Mouse (Mus musculus): Measurements from ENCODE around the gene Arhgap31. TPM values are rescaled to one million over a fixed set of nuclear protein-coding genes. Genes with fewer than 3 reads are reported as not detected.

The Arhgap31 gene
- polyA plus RNA-seq, 1 experiment from 2014 or later, result 8.8 TPM

DNA sequence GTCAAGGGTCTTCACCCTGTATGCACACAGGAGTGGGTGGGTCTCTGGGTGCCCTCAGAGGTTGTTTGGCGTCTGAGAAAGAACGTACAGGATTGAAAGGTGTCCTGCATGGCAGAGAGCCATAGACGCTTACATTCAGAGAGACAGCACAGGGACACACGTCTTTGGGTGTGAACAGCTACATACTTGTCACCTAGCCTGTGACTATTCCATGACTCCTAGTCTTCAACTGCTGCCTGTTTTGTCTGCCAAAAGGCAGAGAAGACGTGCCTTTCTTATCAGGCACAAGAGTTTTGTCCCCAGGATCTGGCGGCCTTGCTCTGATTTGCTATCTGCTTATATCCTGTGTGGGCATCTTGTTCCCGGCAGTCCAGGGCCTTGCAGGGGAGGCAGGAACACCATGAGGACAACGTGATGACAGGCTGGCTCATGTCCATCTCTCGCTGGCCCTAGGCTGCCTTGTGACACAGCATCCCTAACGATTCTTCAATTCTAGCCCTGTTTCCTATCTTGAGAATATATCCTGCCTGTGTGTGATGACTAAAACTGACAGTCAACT lies 87.2 kb downstream of the Arhgap31 start:
- no peak overlapping the region for H3K4me3 ChIP-seq (replicated peaks)
- H3K36me3 ChIP-seq (replicated peaks), result no peaks in the 10 kb centered on the region
- H3K27me3 ChIP-seq, result no peaks in the 10 kb centered on the region
- no peak overlapping the region for H3K27ac ChIP-seq
- 86% methylated on average over 10 of the region's 10 CpGs for WGBS
- H3K4me2 ChIP-seq, result no peak overlapping the region
- ATAC-seq (ENCODE audit: low FRiP score), result no peak
- no peak overlapping the region for H3K9ac ChIP-seq
- H3K4me1 ChIP-seq, result no peaks in the 10 kb centered on the region
- H3K9me3 ChIP-seq, result no peaks in the 10 kb centered on the region

DNA sequence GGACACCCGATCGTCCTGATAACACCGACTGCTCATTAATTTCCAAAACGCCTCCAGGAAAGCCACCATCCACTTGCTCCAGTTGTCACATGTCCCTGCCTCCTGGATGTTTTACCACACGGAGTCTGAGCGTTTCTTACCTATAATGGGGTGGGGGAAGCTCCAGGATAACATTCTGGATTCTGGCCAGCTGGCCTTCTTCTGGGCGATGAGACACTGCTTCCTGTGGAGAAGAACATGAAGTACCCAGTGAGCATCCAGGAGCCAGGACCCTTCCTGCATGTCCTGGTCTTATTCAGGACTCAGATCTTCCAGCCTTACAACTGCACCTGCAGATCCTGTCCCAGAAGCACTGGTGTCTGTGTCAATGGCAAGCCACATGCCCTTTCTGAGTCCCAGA lies 87.7 kb downstream of the Arhgap31 start:
- no peaks in the 10 kb centered on the region for H3K27me3 ChIP-seq
- H3K9me3 ChIP-seq, result no peaks in the 10 kb centered on the region
- no peak overlapping the region for H3K4me2 ChIP-seq
- no peaks in the 10 kb centered on the region for H3K4me1 ChIP-seq
- no peak overlapping the region for H3K27ac ChIP-seq
- H3K4me3 ChIP-seq (replicated peaks), result no peak overlapping the region
- WGBS, result 94% methylated on average over 7 of the region's 7 CpGs
- no peak overlapping the region for H3K9ac ChIP-seq
- no peaks in the 10 kb centered on the region for H3K36me3 ChIP-seq (replicated peaks)
- no peak for ATAC-seq (ENCODE audit: low FRiP score)

DNA sequence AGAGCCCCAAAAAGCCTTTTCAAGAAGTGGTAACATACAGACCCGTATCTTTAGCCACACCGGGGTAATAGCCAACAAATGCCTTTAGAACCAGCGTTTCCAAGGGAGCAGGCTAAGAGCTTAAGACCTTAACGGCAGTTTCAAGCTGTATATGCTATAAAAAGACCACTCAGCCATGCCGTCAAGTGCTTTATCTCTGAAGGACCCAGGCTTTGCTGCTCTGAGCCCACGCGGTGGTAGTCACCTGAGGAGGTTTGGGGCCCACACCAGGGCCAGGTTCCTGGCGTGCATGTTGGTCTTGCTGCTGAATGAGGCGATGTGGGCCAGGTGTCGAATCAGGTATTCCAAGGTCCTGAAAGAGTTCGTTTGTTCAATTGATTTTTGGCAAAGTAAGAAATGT lies 88.8 kb downstream of the Arhgap31 start:
- ATAC-seq (ENCODE audit: low FRiP score), result no peak
- H3K4me2 ChIP-seq, result no peak overlapping the region
- no peaks in the 10 kb centered on the region for H3K27me3 ChIP-seq
- H3K36me3 ChIP-seq (replicated peaks), result no peaks in the 10 kb centered on the region
- no peak overlapping the region for H3K27ac ChIP-seq
- H3K4me1 ChIP-seq, result no peaks in the 10 kb centered on the region
- no peak overlapping the region for H3K4me3 ChIP-seq (replicated peaks)
- 77% methylated on average over 11 of the region's 11 CpGs for WGBS
- H3K9me3 ChIP-seq, result no peaks in the 10 kb centered on the region
- no peak overlapping the region for H3K9ac ChIP-seq

- Histone ChIP-seq H3K27me3 (no peaks in the 10 kb centered on the region), H3K4me2 (no peak overlapping the region), H3K27ac (no peak overlapping the region), H3K4me3 (replicated peaks) (no peak overlapping the region), H3K9me3 (no peaks in the 10 kb centered on the region), H3K4me1 (no peaks in the 10 kb centered on the region), H3K36me3 (replicated peaks) (no peaks in the 10 kb centered on the region), H3K9ac (no peak overlapping the region)
- no peak for ATAC-seq (ENCODE audit: low FRiP score)
- WGBS, result 69% methylated on average over 2 of the region's 2 CpGs
Measured at GRCm38 (mm10) chr16:38622283-38622682, 90.8 kb downstream of the Arhgap31 start.

- H3K27ac ChIP-seq, result no peak overlapping the region
- no peaks in the 10 kb centered on the region for H3K9me3 ChIP-seq
- no peaks in the 10 kb centered on the region for H3K27me3 ChIP-seq
- no peak for ATAC-seq (ENCODE audit: low FRiP score)
- H3K36me3 ChIP-seq (replicated peaks), result no peaks in the 10 kb centered on the region
- H3K4me3 ChIP-seq (replicated peaks), result no peak overlapping the region
- H3K9ac ChIP-seq, result no peak overlapping the region
- H3K4me1 ChIP-seq, result no peaks in the 10 kb centered on the region
- 95% methylated on average over 16 of the region's 16 CpGs for WGBS
- no peak overlapping the region for H3K4me2 ChIP-seq
Measured at GRCm38 (mm10) chr16:38620696-38621450, 92.2 kb downstream of the Arhgap31 start.

- H3K9me3 ChIP-seq, result no peaks in the 10 kb centered on the region; the same call in 1 of the 2 replicates
- no peak overlapping the region for H3K9ac ChIP-seq
- ATAC-seq (ENCODE audit: low FRiP score), result 0 out of 2 replicates have a peak, but pooled peaks have one; percentile 44
- H3K4me2 ChIP-seq, result no peak overlapping the region
- H3K36me3 ChIP-seq (replicated peaks), result no peaks in the 10 kb centered on the region
- no peak overlapping the region for H3K4me3 ChIP-seq (replicated peaks)
- no peak overlapping the region for H3K27ac ChIP-seq
- WGBS, result 19% methylated on average over 6 of the region's 6 CpGs
- no peaks in the 10 kb centered on the region for H3K27me3 ChIP-seq
- no peaks in the 10 kb centered on the region for H3K4me1 ChIP-seq
Measured at GRCm38 (mm10) chr16:38619054-38619453, 94.0 kb downstream of the Arhgap31 start.

GRCm38 (mm10) chr16:38617977-38618376 lies 95.1 kb downstream of the Arhgap31 start:
- no peaks in the 10 kb centered on the region for H3K36me3 ChIP-seq (replicated peaks)
- H3K27ac ChIP-seq, result no peak overlapping the region
- H3K9me3 ChIP-seq, result no peaks in the 10 kb centered on the region; the same call in 1 of the 2 replicates
- H3K9ac ChIP-seq, result no peak overlapping the region
- no peak overlapping the region for H3K4me2 ChIP-seq
- no peaks in the 10 kb centered on the region for H3K27me3 ChIP-seq
- H3K4me1 ChIP-seq, result no peaks in the 10 kb centered on the region
- no peak overlapping the region for H3K4me3 ChIP-seq (replicated peaks)
- WGBS, result 90% methylated on average over 13 of the region's 13 CpGs
- ATAC-seq (ENCODE audit: low FRiP score), result no peak

DNA sequence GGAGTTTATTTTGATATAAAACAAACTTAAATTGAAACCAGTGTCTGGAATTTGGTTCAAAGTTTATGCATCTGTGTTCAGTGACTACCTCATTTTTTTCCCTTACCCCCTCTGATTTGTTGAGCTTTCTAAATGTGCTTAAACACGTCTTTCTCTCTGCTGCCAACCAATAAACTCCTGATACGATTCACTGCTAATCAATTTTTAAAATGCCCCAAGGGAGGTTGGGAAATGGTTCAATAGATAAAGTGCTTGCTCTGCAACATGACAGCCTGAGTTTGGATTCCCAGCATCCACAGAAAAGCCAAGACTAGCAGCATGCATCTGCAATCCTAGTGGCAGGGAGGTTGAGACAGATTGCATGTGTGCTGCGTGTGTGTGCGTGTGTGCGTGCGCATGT lies 99.4 kb downstream of the Arhgap31 start:
- 92% methylated on average over 6 of the region's 6 CpGs for WGBS
- ATAC-seq (ENCODE audit: low FRiP score), result no peak
- Histone ChIP-seq H3K4me1 (no peaks in the 10 kb centered on the region), H3K9ac (no peak overlapping the region), H3K4me3 (replicated peaks) (no peak overlapping the region), H3K27ac (no peak overlapping the region), H3K36me3 (replicated peaks) (no peaks in the 10 kb centered on the region), H3K4me2 (no peak overlapping the region), H3K27me3 (no peaks in the 10 kb centered on the region), H3K9me3 (peaks cover 3% of the 10 kb centered on the region; the same call in 1 of the 2 replicates)

DNA sequence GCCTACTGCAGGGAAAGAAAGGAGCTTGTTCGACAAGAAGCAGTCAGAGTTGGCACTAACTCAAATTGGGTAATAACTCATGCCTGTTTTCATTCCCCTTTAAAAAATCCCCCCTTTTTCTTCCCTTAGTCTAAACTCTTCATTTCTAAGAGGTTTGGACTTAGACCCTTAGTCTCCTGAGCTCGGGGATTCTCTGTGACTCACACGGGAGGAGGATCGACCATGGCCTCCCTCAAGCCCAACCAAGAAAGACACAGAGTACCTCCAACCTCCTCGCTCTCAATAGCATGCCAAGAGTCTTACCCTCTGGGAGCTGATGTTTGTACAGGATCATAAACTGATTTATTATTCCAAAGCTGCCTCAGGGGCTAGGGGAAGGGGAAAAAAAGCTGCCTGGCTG lies 100.4 kb downstream of the Arhgap31 start:
- no peak overlapping the region for H3K9ac ChIP-seq
- H3K27ac ChIP-seq, result no peak overlapping the region
- 85% methylated on average over 5 of the region's 5 CpGs for WGBS
- H3K4me2 ChIP-seq, result no peak overlapping the region
- H3K9me3 ChIP-seq, result peaks cover 3% of the 10 kb centered on the region; the same call in 1 of the 2 replicates
- ATAC-seq (ENCODE audit: low FRiP score), result no peak
- H3K4me3 ChIP-seq (replicated peaks), result no peak overlapping the region
- no peaks in the 10 kb centered on the region for H3K4me1 ChIP-seq
- H3K36me3 ChIP-seq (replicated peaks), result no peaks in the 10 kb centered on the region
- H3K27me3 ChIP-seq, result no peaks in the 10 kb centered on the region

DNA sequence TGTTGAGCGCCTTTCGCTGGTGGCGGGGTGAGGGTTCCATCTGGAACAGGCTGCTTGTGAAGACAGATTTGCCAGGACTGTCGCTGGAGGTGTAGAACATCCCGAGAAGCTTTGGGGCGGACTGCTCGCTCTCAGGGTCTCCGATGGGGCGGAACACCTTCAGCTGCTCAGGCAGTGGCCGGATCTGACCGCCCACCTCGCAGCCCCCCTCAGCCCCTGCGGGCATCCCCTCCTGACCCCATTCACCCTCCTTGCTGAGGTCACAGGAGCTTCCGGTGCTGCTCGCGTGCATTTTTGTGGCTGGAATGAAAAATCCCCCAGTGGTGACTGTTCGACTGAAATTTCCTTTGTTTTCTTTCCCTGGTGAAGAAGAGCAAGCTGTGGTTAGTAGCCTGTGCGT lies 104.0 kb downstream of the Arhgap31 start:
- Histone ChIP-seq H3K9me3 (0 out of 2 replicates have a peak, but pooled peaks cover 3% of the 10 kb centered on the region), H3K4me3 (replicated peaks) (no peak overlapping the region), H3K4me1 (no peaks in the 10 kb centered on the region), H3K4me2 (no peak overlapping the region), H3K36me3 (replicated peaks) (no peaks in the 10 kb centered on the region), H3K27me3 (no peaks in the 10 kb centered on the region), H3K27ac (no peak overlapping the region), H3K9ac (no peak overlapping the region)
- WGBS, result 76% methylated on average over 18 of the region's 18 CpGs
- no peak for ATAC-seq (ENCODE audit: low FRiP score)

DNA sequence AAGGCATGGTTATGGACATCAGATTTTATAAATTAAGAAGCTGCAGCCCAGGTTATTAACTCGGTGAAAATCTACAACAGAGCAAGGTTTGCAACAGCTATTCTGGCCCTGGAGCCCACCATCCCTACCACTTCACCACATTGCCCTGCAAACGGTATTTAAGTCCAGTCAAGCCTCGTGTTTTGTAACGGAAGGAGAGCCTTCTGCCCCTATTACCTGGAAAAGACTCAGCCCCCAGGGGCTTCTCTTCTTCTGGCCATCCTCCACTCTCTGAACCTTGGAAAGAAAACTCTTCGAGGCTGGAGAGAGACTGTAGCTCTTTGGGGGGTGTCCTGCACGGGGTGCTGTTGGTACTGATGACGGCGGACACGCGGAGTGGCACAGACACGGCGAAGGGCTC lies 104.4 kb downstream of the Arhgap31 start:
- Histone ChIP-seq H3K27me3 (no peaks in the 10 kb centered on the region), H3K9ac (no peak overlapping the region), H3K4me3 (replicated peaks) (no peak overlapping the region), H3K27ac (no peak overlapping the region), H3K4me2 (no peak overlapping the region), H3K9me3 (0 out of 2 replicates have a peak, but pooled peaks cover 3% of the 10 kb centered on the region), H3K36me3 (replicated peaks) (no peaks in the 10 kb centered on the region), H3K4me1 (no peaks in the 10 kb centered on the region)
- WGBS, result 82% methylated on average over 12 of the region's 12 CpGs
- no peak for ATAC-seq (ENCODE audit: low FRiP score)

GRCm38 (mm10) chr16:38606509-38606908 lies 106.6 kb downstream of the Arhgap31 start:
- WGBS, result 91% methylated on average over 7 of the region's 7 CpGs

More at GRCm38 (mm10) chr16:38606509-38606908, 106.6 kb downstream of the Arhgap31 start:
- no peak for ATAC-seq (ENCODE audit: low FRiP score)
- Histone ChIP-seq H3K36me3 (replicated peaks) (no peaks in the 10 kb centered on the region), H3K9ac (no peak overlapping the region), H3K4me2 (no peak overlapping the region), H3K27ac (no peak overlapping the region), H3K4me1 (no peaks in the 10 kb centered on the region), H3K27me3 (no peaks in the 10 kb centered on the region), H3K9me3 (0 out of 2 replicates have a peak, but pooled peaks cover 3% of the 10 kb centered on the region), H3K4me3 (replicated peaks) (no peak overlapping the region)

All from forebrain, embryonic 12.5 days (tissue).